Mouse (Mus musculus) myocyte (in vitro differentiated cells): Measurements from ENCODE around the gene Ang.

ENCODE experiments used
- MAX ChIP-seq: IDR thresholded peaks from one replicate; pipeline ENCODE4 v1.6.1; 2011; ENCODE audit warnings: low read depth, mild to moderate bottlenecking, control low read depth
- MYOG ChIP-seq, 3 experiments: IDR thresholded peaks; one replicate each; pipeline ENCODE4 v1.6.1; 2011; ENCODE audit warnings: control low read depth in 2 of 3, low read depth in 2 of 3, mild to moderate bottlenecking in 2 of 3; ENCODE audit not compliant: insufficient read length in 2 of 3, control insufficient read depth in 1 of 3, insufficient read depth in 1 of 3
- POLR2A ChIP-seq: IDR thresholded peaks from one replicate; pipeline ENCODE4 v1.6.1; 2011; ENCODE audit warnings: low read depth, mild to moderate bottlenecking, control low read depth, moderate library complexity; ENCODE audit not compliant: insufficient read length
- POLR2AphosphoS2 ChIP-seq: IDR thresholded peaks from one replicate; pipeline ENCODE4 v1.6.1; 2011; ENCODE audit warnings: low read depth, control low read depth; ENCODE audit not compliant: insufficient read length
- REST ChIP-seq: IDR thresholded peaks from one replicate; pipeline ENCODE4 v1.6.1; 2011; ENCODE audit warnings: mild to moderate bottlenecking, control low read depth, moderate library complexity; ENCODE audit not compliant: insufficient read depth, insufficient read length
- TCF12 ChIP-seq: IDR thresholded peaks from one replicate; pipeline ENCODE4 v1.6.1; 2011; ENCODE audit warnings: mild to moderate bottlenecking, control low read depth; ENCODE audit not compliant: poor library complexity, insufficient read depth, severe bottlenecking

- no peak for TF ChIP-seq POLR2A
- TF ChIP-seq TCF12, result no peak
- TF ChIP-seq REST, result no peak
- TF ChIP-seq POLR2AphosphoS2, result no peak
- TF ChIP-seq MAX, result no peak
- no peak for TF ChIP-seq MYOG (IDR thresholded peaks at IDR 0.05; ENCODE audit: control insufficient read depth in 1 of 3, insufficient read depth in 1 of 3, insufficient read length in 2 of 3, low read depth in 2 of 3)
Measured at GRCm38 (mm10) chr14:51125684-51126083, 34.7 kb downstream of the Ang start.
